Mouse (Mus musculus): Measurements from ENCODE around the gene Zfp933. TPM values are rescaled to one million over a fixed set of nuclear protein-coding genes. Genes with fewer than 3 reads are reported as not detected.
"Not testable (repeated sequence)": the region's sequence is repeated elsewhere in the genome, so short reads cannot be mapped to it uniquely, and the experiment has no call there.

Gene Zfp933
- polyA plus RNA-seq, 1 experiment from 2014 or later: 9.6 TPM

- 89% methylated on average over 1 of the region's 3 CpGs for WGBS
- not testable (repeated sequence) for H3K4me1 ChIP-seq (ENCODE audit: control insufficient read depth, insufficient read depth, low read length)
These were observed 54.0 kb downstream of the Zfp933 start for GRCm38 (mm10) chr4:147794026-147794665.

GRCm38 (mm10) chr4:147793390-147793916 lies 54.7 kb downstream of the Zfp933 start:
- H3K36me3 ChIP-seq (ENCODE audit: control insufficient read depth, insufficient read depth, low read length); H3K27ac ChIP-seq (ENCODE audit: low read depth, low read length); H3K4me2 ChIP-seq (ENCODE audit: low read depth, low read length); H3K4me1 ChIP-seq (ENCODE audit: control insufficient read depth, insufficient read depth, low read length); H3K9me3 ChIP-seq (ENCODE audit: control insufficient read depth, low read length); ATAC-seq (ENCODE audit: low read depth); H3K9ac ChIP-seq (replicated peaks; ENCODE audit: low read depth, low read length); H3K27me3 ChIP-seq (ENCODE audit: control insufficient read depth, insufficient read depth, low read length); H3K4me3 ChIP-seq (ENCODE audit: low read depth, low read length): not testable (repeated sequence)
- WGBS: 74% methylated on average over 2 of the region's 2 CpGs

More at GRCm38 (mm10) chr4:147794026-147794665, 54.0 kb downstream of the Zfp933 start:
- not testable (repeated sequence) for ATAC-seq (ENCODE audit: low read depth); H3K27ac ChIP-seq (ENCODE audit: low read depth, low read length); H3K9ac ChIP-seq (replicated peaks; ENCODE audit: low read depth, low read length); H3K9me3 ChIP-seq (ENCODE audit: control insufficient read depth, low read length); H3K4me3 ChIP-seq (ENCODE audit: low read depth, low read length); H3K36me3 ChIP-seq (ENCODE audit: control insufficient read depth, insufficient read depth, low read length); H3K27me3 ChIP-seq (ENCODE audit: control insufficient read depth, insufficient read depth, low read length); H3K4me2 ChIP-seq (ENCODE audit: low read depth, low read length)

GRCm38 (mm10) chr4:147791729-147792128 lies 56.4 kb downstream of the Zfp933 start:
- H3K9ac ChIP-seq (replicated peaks; ENCODE audit: low read depth, low read length); H3K27ac ChIP-seq (ENCODE audit: low read depth, low read length); H3K9me3 ChIP-seq (ENCODE audit: control insufficient read depth, low read length); H3K4me3 ChIP-seq (ENCODE audit: low read depth, low read length); H3K4me2 ChIP-seq (ENCODE audit: low read depth, low read length); H3K4me1 ChIP-seq (ENCODE audit: control insufficient read depth, insufficient read depth, low read length); H3K36me3 ChIP-seq (ENCODE audit: control insufficient read depth, insufficient read depth, low read length); H3K27me3 ChIP-seq (ENCODE audit: control insufficient read depth, insufficient read depth, low read length); ATAC-seq (ENCODE audit: low read depth): not testable (repeated sequence)

Other genes with a start within 250 kb of the Zfp933 start
- gene Zfp979, start 205.9 kb downstream of the Zfp933 start, polyA plus RNA-seq (2014; fragmentation: Nextera tagmentation; extraction: Ambion mirVana): 3.2 and 3.3 TPM in 2 replicates
- gene Zfp534, start 145.8 kb downstream of the Zfp933 start, polyA plus RNA-seq (2014; fragmentation: Nextera tagmentation; extraction: Ambion mirVana): not detected in 2 replicates
- 4.3 and 5.3 TPM in 2 replicates for gene Zfp984, start 38.6 kb downstream of the Zfp933 start, polyA plus RNA-seq (2014; fragmentation: Nextera tagmentation; extraction: Ambion mirVana)
- 22.8 and 29.0 TPM in 2 replicates for gene Miip, start 20.4 kb upstream of the Zfp933 start, polyA plus RNA-seq (2014; fragmentation: Nextera tagmentation; extraction: Ambion mirVana)
- 7.4 and 13.8 TPM in 2 replicates for gene Fv1, start 20.6 kb upstream of the Zfp933 start, polyA plus RNA-seq (2014; fragmentation: Nextera tagmentation; extraction: Ambion mirVana)
- 72.1 and 94.4 TPM in 2 replicates for gene Mfn2, start 56.3 kb upstream of the Zfp933 start, polyA plus RNA-seq (2014; fragmentation: Nextera tagmentation; extraction: Ambion mirVana)
- 15.6 and 29.7 TPM in 2 replicates for gene Plod1, start 88.4 kb upstream of the Zfp933 start, polyA plus RNA-seq (2014; fragmentation: Nextera tagmentation; extraction: Ambion mirVana)
- gene 2510039O18Rik, start 92.5 kb upstream of the Zfp933 start, polyA plus RNA-seq (2014; fragmentation: Nextera tagmentation; extraction: Ambion mirVana): 14.9 and 17.4 TPM in 2 replicates
- gene Nppb, start 137.4 kb upstream of the Zfp933 start, polyA plus RNA-seq (2014; fragmentation: Nextera tagmentation; extraction: Ambion mirVana): 0.36 and 0.55 TPM in 2 replicates
- gene Nppa, start 152.4 kb upstream of the Zfp933 start, polyA plus RNA-seq (2014; fragmentation: Nextera tagmentation; extraction: Ambion mirVana): 2.4 and 2.6 TPM in 2 replicates
- 25.8 and 30.6 TPM in 2 replicates for gene Clcn6, start 190.5 kb upstream of the Zfp933 start, polyA plus RNA-seq (2014; fragmentation: Nextera tagmentation; extraction: Ambion mirVana)
- gene Mthfr, start 190.7 kb upstream of the Zfp933 start, polyA plus RNA-seq (2014; fragmentation: Nextera tagmentation; extraction: Ambion mirVana): 16.5 and 20.3 TPM in 2 replicates
- gene Agtrap, start 239.7 kb upstream of the Zfp933 start, polyA plus RNA-seq (2014; fragmentation: Nextera tagmentation; extraction: Ambion mirVana): 2.6 and 5.5 TPM in 2 replicates